Mouse (Mus musculus) erythroblast, embryonic 14.5 days (primary cell): Measurements from ENCODE around the gene Ppp2r5c.

Source experiments
- GATA1 ChIP-seq: IDR thresholded peaks from 2 replicates; pipeline ENCODE4 v1.6.1; 2012; ENCODE audit warnings: low read length, inconsistent platforms, mixed read lengths
- TAL1 ChIP-seq: IDR thresholded peaks from 3 replicates; pipeline ENCODE4 v1.6.1; 2012; ENCODE audit warnings: low read length, inconsistent platforms, mixed read lengths

GRCm38 (mm10) chr12:110463711-110464110, 16.8 kb downstream of the Ppp2r5c start:
- TF ChIP-seq GATA1, result no peak
- TF ChIP-seq TAL1, result no peak
